Mouse (Mus musculus) c-Kit-positive CD71-positive TER-119-negative erythroid progenitor cells, embryonic 14.5 days (primary cell): Measurements from ENCODE around the gene Rad18.

Experiments
- DNase-seq: peaks from one replicate; pipeline ENCODE4 v3.0.0-alpha.2; 2013; ENCODE audit warnings: low read depth

The Rad18 gene

DNA sequence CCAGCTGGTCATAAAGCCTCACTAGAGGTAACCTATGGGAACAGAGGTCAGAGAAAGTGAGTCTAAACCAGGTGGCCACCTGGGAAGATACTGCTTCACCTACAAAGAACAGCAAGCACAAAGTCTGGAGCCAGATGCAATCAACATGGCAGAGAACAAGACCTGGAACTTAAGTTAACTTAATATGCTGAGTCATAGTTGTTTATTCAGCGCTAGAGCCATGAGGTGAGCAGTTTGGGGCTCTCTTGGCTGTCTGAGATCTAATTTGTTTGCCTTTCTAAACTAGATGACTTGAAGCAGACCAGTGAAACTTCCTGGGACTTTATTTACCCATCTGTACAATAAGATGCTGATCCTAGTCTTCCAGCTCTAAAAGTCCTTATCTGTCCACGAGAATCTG lies 12.4 kb downstream of the Rad18 start:
- DNase-seq, result no peak

DNA sequence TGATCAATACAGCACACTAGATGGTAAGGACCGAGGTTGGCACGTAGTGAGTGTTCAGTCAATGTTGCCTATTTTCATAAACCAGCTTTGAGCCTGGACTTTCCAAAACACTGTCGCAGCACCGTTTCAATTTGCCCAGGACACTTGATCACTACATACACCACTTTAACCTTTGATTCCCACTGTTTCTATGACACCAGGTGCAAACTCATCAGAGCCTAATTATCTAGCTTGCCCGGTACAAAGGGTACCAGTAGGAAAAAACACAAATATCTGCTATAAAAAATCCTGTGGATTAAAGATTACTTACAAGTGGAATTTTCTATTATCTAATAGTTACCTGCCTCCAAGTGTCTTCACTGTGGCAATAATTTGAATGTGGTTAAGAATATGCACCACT lies 64.4 kb downstream of the Rad18 start:
- DNase-seq, result no peak

DNA sequence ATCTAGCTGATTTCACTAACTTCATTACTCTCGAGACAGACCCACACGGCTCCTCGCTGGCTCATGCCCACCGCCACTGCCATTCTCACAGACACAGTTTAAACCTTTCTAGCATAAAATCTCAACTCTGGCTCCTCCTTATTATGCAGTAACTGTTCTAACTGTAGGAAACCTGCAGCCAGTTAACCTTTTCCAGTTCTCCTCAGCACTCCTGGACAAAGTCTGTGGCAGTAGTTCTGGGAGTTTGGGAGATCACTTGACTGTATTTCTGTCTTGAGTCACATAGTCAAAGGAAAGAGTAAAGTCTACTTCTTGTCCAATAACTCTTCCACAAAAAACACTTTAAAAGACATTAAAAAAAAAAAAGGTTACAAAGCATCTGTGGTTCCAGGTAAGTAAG lies 66.2 kb downstream of the Rad18 start:
- no peak for DNase-seq

GRCm38 (mm10) chr6:112628301-112628700 lies 68.2 kb downstream of the Rad18 start:
- DNase-seq, result no peak

DNA sequence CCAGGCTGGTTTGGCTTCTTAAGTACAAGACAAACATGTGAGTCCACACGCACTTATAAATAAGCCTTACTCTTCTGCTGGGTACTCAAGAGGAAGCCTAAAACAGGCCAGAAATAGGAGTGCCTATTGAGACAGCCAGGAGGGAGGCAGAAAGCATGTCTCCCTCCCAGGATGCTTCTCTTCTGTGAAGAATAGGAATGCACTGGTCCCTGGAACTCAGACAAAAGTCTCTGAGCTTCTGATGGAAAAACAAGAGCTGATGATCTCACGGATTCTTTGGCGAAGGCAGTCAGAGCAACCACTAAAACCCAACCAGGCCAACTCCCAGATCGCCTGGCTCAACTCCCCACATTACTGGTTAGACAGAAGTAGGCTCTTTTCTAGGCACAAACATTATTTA lies 74.2 kb downstream of the Rad18 start:
- DNase-seq, result no peak

DNA sequence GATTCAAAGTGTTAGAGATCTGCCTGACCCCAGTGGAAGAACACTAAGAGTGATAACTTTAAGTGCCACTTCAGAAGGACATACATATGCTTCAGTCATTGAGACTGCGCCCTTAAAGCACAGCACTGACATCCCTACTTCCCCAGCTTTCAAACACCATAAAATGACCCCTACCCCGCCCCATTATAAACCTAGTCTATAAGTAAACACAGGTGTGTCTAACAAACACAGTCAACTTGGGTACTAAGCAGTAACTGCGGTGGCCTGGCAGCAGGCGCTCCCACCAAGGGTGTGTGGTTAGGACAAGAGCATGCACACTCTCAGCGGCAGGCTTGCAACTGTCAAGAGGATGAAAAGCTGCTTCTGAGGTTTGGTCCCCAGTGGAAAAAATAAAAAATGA lies 76.5 kb downstream of the Rad18 start:
- no peak for DNase-seq

DNA sequence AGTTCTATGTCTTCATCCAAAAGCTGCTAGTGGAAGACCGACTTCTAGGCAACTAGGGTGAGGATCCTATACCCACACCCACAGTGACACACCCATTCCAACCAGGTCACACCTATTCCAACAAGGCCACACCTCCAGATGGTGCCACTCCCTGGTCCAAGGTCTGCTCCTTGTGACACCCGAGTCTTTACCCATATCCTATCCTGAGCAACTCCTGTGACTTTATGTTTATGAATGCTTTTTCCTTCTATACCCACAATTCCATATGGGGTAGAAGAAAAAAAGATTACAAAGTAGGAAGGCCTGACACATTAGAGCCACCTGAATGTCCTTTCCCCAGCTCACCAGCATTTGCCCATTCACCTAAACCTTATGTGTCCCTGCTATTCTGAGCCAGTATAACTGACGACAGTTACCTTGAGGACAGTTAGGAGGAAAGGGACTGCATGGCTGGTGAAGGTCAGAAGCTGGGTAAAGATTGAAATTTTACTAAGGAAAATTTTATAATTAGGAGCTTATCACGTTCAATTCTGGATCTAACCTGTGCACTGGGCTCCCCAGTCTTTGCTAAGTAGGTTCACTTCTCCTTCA lies 78.7 kb downstream of the Rad18 start:
- no peak for DNase-seq

- no peak for DNase-seq
These were observed 87.5 kb downstream of the Rad18 start for GRCm38 (mm10) chr6:112609027-112609426.

DNA sequence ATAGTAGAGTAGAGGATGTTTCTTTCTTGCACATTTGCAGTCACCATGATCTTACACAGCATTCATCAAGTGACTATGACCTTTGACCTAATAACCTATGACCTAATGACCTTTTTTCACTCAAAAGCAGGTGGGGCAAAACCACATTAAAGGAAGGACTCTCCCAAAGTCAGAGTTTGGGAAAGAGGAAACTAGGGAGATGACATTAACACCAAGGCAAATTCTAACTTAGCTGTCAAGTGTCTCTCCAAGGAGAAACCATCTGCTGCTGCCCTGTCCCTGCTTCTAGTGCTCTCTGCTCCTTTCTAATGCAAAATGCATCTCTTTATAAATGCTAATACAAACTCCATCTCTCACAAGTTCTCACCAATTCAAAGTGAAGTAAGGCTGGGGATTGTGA lies 92.6 kb downstream of the Rad18 start:
- no peak for DNase-seq

DNA sequence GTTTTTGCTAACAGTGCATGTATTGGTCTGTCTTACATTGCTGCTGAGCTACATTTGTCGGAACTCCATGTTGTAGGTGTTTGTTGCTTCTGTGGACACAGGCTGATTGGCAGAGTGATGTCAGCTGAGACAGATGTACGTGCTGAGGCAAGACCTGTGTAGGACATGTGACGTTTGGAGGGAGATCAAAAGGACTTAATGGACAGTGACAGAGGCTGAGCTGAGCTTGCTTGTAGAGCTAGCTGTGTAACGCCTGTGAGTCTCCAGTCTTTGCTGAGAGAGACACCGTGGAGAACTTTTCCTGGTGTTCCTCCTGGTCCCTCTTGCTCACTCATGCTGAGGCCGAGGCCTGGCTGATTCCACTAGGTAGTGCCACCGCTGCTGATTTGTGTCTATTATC lies 101.5 kb downstream of the Rad18 start:
- no peak for DNase-seq

DNA sequence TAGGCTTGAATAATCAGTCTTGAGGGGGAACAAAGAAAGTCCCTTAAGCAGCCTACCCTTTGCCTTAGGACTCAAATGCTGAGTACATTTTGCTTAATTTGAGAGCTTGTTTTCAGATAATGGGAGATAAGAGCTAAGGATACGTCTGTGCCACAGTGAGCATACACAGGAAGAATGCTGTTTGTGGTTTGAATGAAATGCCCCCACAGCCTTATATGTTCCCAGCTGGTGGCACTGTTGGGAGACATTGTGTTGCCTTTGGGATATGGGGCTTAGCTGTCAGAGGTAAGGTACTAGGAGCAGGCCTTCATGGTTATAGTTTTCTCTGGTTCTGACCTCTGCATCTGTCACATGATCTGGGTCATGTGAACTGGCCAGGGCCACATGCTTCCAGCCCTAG lies 108.6 kb downstream of the Rad18 start:
- no peak for DNase-seq

GRCm38 (mm10) chr6:112586999-112587398 lies 109.5 kb downstream of the Rad18 start:
- no peak for DNase-seq

GRCm38 (mm10) chr6:112584961-112585360 lies 111.5 kb downstream of the Rad18 start:
- no peak for DNase-seq

DNA sequence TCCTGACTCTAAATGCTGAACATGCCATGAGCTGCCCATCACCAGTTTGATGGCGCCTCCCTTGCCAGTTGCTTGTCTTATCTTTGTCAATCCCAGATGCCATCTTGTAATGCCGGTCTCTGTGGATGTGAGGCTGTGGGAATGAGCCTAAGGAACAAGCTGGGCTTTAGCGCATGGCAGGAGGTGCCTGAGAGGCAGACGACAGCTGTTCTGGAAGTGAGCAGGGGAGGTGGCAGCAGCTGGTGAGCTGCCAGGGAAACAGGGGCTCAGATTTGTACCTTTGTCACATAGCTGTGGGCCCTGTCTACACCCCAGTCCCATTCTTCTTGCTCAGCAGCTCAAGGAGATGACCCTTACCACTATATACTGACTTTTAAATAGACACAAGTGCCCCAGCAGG lies 114.5 kb downstream of the Rad18 start:
- DNase-seq, result no peak

GRCm38 (mm10) chr6:112577198-112577597 lies 119.3 kb downstream of the Rad18 start:
- DNase-seq, result no peak

GRCm38 (mm10) chr6:112574558-112574957 lies 121.9 kb downstream of the Rad18 start:
- no peak for DNase-seq

DNA sequence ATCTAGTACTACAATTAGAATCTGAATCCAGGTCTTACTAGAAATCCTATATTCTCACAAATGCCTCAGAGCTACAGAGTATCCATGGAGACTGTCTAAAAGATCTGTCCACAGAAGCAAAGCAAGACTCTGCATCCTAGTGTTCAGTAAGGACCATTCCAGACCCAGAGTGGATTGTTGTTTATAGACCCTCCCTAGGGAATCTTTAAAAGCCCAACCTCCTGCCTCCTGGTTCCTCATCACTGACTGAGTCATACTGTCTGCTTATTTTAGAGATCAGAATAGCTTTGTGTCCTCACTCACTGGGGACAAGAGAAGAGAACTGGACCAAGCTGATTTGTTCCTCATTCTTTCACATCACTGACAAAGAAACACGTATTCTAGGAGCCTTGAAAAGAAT lies 126.1 kb downstream of the Rad18 start:
- no peak for DNase-seq
